Mouse (Mus musculus): ENCODE results near the gene Slc6a5. TPM values are rescaled to one million over a fixed set of nuclear protein-coding genes. Genes with fewer than 3 reads are reported as not detected.
A peak's percentile ranks its signal among the peaks of the same experiment; 100 is the strongest.

The Slc6a5 gene
- polyA plus RNA-seq (2012; rRNA removed), result not detected in 2 replicates

DNA sequence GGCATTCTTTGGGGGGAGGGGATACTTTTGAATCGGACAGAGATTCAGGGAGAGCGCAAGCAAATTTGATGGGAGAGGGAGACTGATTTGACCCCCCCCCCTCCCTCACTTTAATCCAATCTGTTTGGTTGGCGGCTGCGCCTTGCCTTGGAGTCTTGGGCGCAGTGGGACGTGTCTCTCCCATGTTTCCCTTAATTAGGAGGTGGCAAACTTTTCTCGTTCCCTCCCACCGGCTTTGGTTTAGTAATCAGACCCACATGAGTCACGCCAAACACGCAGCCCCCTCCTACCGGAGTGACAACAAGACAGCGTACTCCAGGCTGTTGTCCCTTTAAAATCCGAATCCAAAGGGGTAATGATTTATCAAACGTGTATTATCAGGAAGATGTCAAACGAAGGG is at the start of gene Slc6a5:
Gene Slc6a5, plus strand, starts transcription at position 297 of the 400 bp plus-strand sequence.
- WGBS, result 3% methylated on average over 15 of the region's 15 CpGs
- DNase-seq, result no peak
- no peaks in the 10 kb centered on the region for H3K4me1 ChIP-seq (ENCODE audit: control insufficient read depth, insufficient read depth, low read length)
- TF ChIP-seq CTCF (IDR thresholded peaks at IDR 0.05; ENCODE audit: insufficient read depth, low read length), result no peak
- no peak for TF ChIP-seq POLR2A (IDR thresholded peaks at IDR 0.05; ENCODE audit: borderline replicate concordance, extremely low read depth, low read depth, low read length)
- H3K4me3 ChIP-seq (replicated peaks; ENCODE audit: extremely low read depth, low read depth, low read length), result no peak within 1 kb of the TSS

DNA sequence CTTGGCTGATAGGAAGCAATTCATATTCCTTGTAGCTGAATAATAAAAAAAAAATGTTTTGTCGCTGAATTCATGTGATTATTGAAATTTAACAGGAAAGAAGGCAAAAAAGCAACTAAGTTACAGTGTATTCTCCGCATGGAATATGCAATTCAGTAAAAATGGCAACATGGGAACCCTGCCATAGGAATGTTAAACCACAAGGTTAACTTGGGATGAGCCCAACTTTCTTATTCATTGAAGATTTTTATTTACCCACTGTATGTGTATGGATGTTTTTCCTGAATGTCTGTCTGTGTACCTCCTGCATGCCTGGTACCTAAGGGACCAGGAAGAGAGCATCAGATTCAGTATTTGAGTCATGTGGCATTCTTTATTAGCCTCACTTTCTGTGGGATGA is 48.8 kb upstream of the Slc6a5 start:
- TF ChIP-seq POLR2A (IDR thresholded peaks at IDR 0.05; ENCODE audit: borderline replicate concordance, extremely low read depth, low read depth, low read length) (no peak), CTCF (IDR thresholded peaks at IDR 0.05; ENCODE audit: insufficient read depth, low read length) (no peak)
- 92% methylated on average over 2 of the region's 2 CpGs for WGBS
- no peak for DNase-seq
- Histone ChIP-seq H3K4me1 (ENCODE audit: control insufficient read depth, insufficient read depth, low read length) (no peaks in the 10 kb centered on the region), H3K4me3 (replicated peaks; ENCODE audit: extremely low read depth, low read depth, low read length) (no peak overlapping the region)

DNA sequence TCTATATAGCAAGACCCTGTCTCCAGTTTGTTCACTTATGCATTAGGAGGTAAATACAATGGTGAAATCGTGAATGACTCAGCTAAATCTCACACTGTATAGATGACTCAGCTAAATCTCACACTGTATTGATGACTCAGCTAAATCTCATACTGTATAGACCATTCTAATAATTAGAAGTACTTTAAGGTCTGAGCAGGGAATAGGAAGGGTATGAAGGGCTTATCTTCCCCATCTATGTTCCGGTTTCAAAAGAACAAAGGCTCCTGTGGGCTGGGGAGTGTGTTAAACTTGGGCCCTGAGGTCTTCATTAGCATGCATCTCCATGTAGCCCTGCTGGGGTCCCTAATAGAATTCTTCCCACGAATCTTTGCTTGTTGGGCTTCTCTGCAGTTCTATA is 46.2 kb upstream of the Slc6a5 start:
- Histone ChIP-seq H3K4me3 (replicated peaks; ENCODE audit: extremely low read depth, low read depth, low read length) (no peak overlapping the region), H3K4me1 (ENCODE audit: control insufficient read depth, insufficient read depth, low read length) (no peaks in the 10 kb centered on the region)
- DNase-seq, result no peak
- 77% methylated on average over 3 of the region's 3 CpGs for WGBS
- TF ChIP-seq POLR2A (IDR thresholded peaks at IDR 0.05; ENCODE audit: borderline replicate concordance, extremely low read depth, low read depth, low read length) (no peak), CTCF (IDR thresholded peaks at IDR 0.05; ENCODE audit: insufficient read depth, low read length) (no peak)

DNA sequence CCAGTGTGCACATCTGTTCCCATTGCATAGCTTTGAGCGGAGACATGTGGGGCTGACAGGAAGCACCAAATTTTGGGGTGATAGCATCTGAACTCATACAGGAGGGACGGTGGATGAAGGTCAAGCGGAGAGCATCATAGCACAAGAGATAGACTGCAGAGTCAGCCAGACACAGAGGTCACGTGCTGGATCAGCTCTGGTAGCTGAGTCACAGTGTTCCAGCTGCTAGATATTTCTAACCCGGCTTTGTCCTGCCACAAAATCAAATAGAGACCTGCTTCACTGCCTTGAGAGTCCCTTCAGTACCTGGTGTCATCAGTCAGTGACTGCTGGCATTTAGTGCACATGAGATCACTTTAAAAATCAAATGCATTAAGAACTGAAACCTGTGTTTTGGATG is 40.3 kb upstream of the Slc6a5 start:
- TF ChIP-seq CTCF (IDR thresholded peaks at IDR 0.05; ENCODE audit: insufficient read depth, low read length) (no peak), POLR2A (IDR thresholded peaks at IDR 0.05; ENCODE audit: borderline replicate concordance, extremely low read depth, low read depth, low read length) (no peak)
- Histone ChIP-seq H3K4me3 (replicated peaks; ENCODE audit: extremely low read depth, low read depth, low read length) (no peak overlapping the region), H3K4me1 (ENCODE audit: control insufficient read depth, insufficient read depth, low read length) (no peaks in the 10 kb centered on the region)
- 73% methylated on average over 5 of the region's 5 CpGs for WGBS
- DNase-seq, result no peak

DNA sequence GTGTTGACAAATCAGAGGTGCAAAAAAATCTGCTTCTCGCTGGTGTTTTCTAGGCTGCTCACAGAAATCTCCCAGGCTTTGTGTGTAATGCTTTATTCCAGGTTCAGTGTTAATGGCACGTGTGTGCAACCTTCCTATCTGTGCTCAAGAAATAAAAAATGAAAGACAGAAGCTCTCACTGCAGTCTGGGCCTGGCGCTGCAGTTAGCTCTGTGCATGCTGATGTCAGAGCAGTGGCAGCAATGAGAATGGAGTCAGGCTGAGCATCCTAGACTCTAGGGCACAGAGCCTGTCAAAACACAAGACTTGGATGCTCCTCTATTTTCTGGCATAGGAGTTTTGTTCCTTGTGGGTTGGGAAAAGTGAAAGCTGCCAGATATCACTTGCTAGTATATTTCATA is 39.7 kb upstream of the Slc6a5 start:
- WGBS, result 71% methylated on average over 3 of the region's 3 CpGs
- no peak for DNase-seq

DNA sequence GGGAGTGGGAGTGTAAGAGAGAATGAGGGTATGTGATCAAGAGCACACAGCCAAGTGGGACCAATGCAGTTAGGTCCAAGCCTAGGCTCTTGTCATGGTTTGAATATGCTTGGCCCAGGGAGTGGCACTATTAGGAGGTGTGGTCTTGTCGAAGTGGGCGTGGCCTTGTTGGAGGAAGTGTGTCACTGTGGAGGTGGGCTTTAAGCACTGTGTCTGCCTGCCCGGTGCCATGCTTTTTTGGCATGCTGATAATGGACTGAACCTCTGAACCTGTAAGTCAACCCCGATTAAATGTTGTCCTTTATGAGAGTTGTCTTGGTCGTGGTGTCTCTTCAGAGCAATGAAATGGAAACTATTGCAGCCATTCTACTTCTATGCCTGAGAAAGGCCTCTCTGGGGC is 32.6 kb upstream of the Slc6a5 start:
- Histone ChIP-seq H3K4me1 (ENCODE audit: control insufficient read depth, insufficient read depth, low read length) (peaks cover 3% of the 10 kb centered on the region; the same call in 1 of the 2 replicates), H3K4me3 (replicated peaks; ENCODE audit: extremely low read depth, low read depth, low read length) (no peak overlapping the region)
- no peak for TF ChIP-seq CTCF (IDR thresholded peaks at IDR 0.05; ENCODE audit: insufficient read depth, low read length)
- no peak for TF ChIP-seq POLR2A (IDR thresholded peaks at IDR 0.05; ENCODE audit: borderline replicate concordance, extremely low read depth, low read depth, low read length)
- 66% methylated on average over 5 of the region's 5 CpGs for WGBS
- DNase-seq, result no peak

More for the DNA sequence above, 39.7 kb upstream of the Slc6a5 start:
- H3K4me3 ChIP-seq (replicated peaks; ENCODE audit: extremely low read depth, low read depth, low read length), result no peak overlapping the region
- no peaks in the 10 kb centered on the region for H3K4me1 ChIP-seq (ENCODE audit: control insufficient read depth, insufficient read depth, low read length)
- TF ChIP-seq POLR2A (IDR thresholded peaks at IDR 0.05; ENCODE audit: borderline replicate concordance, extremely low read depth, low read depth, low read length) (no peak), CTCF (IDR thresholded peaks at IDR 0.05; ENCODE audit: insufficient read depth, low read length) (no peak)

DNA sequence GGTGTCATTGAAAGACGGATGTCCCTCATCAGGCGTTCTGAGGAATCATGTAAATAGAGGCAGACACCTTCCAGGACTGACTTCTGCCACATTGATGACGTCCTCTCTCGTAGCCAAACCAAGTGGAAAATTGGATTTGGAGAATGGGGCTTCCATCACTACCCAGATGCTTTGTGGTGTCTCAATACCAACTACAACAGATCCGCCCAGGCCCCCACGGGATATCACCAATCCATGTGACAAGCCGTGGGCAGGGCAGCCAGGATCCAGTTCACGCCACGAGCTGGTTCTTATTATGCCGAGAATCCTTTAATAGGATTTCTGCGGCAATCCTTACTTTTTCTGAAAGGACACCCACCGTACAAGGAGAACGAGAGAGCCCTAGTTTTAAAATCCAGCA is 30.9 kb upstream of the Slc6a5 start:
- no peak for TF ChIP-seq POLR2A (IDR thresholded peaks at IDR 0.05; ENCODE audit: borderline replicate concordance, extremely low read depth, low read depth, low read length)
- no peak for TF ChIP-seq CTCF (IDR thresholded peaks at IDR 0.05; ENCODE audit: insufficient read depth, low read length)
- 78% methylated on average over 13 of the region's 13 CpGs for WGBS
- H3K4me1 ChIP-seq (ENCODE audit: control insufficient read depth, insufficient read depth, low read length), result peaks cover 3% of the 10 kb centered on the region; the same call in 1 of the 2 replicates
- H3K4me3 ChIP-seq (replicated peaks; ENCODE audit: extremely low read depth, low read depth, low read length), result no peak overlapping the region
- DNase-seq, result no peak

DNA sequence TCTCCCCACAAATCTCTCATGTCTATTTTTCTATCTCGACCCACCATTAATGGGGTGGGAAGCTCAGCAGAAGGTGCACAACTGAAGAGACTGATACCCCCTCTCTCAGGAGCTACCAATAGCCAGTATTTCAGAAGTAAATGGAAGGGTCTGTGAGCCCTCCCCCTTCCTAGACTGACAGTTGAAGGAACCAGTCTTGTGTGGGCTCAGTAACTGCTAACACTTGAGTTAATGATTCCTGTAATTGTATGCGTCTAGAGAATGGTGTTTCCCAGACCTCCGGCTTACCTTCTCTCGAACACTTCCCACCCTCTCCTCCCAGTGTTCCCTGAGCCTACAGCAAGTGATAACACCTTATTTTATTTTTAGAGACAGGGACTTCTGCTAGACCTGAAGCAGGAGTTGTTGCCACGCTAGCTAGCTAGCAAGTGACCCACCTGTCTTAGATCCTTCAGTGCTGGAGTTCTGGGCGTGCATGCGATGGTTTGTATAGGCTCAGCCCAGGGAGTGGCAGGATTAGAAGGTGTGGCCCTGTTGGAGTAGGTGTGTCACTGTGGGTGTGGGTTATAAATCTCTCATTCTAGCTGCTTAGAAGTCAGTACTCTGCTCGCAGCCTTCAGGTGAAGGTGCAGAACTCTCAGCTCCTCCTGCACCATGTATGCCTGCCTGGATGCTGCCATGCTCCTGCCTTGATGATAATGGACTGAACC is 29.8 kb upstream of the Slc6a5 start:
- no peak overlapping the region for H3K4me3 ChIP-seq (replicated peaks; ENCODE audit: extremely low read depth, low read depth, low read length)
- peaks cover 3% of the 10 kb centered on the region; the same call in 1 of the 2 replicates for H3K4me1 ChIP-seq (ENCODE audit: control insufficient read depth, insufficient read depth, low read length)
- TF ChIP-seq CTCF (IDR thresholded peaks at IDR 0.05; ENCODE audit: insufficient read depth, low read length), result no peak
- TF ChIP-seq POLR2A (IDR thresholded peaks at IDR 0.05; ENCODE audit: borderline replicate concordance, extremely low read depth, low read depth, low read length), result no peak
- 64% methylated on average over 8 of the region's 8 CpGs for WGBS
- DNase-seq, result no peak

DNA sequence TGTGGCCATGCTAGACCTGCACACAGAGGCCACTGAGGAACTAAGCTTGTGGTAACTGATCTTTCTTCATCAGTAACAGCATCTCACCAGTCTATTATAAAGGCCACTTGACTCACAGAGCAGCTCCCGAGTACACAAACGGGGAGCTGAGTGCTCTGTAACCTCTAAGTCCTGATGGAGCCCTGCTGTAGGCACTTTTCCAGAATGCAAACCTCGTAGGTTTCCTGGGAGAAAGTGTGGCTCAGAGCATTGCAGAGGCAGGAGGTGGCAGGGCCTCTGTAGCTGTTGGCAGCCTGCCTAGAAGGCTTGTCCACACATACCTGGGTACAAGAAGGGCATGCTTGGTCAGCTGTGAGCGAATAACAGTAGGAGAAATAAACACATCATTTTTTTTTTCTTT is 27.7 kb upstream of the Slc6a5 start:
- peaks cover 3% of the 10 kb centered on the region; the same call in 1 of the 2 replicates for H3K4me1 ChIP-seq (ENCODE audit: control insufficient read depth, insufficient read depth, low read length)
- no peak overlapping the region for H3K4me3 ChIP-seq (replicated peaks; ENCODE audit: extremely low read depth, low read depth, low read length)
- TF ChIP-seq POLR2A (IDR thresholded peaks at IDR 0.05; ENCODE audit: borderline replicate concordance, extremely low read depth, low read depth, low read length) (no peak), CTCF (IDR thresholded peaks at IDR 0.05; ENCODE audit: insufficient read depth, low read length) (no peak)
- peak; percentile 33 for DNase-seq
- 14% methylated on average over 4 of the region's 4 CpGs for WGBS
